Mouse (Mus musculus) MEL (cell line): ENCODE results near the gene Arhgap45. TPM values are rescaled to one million over a fixed set of nuclear protein-coding genes. Genes with fewer than 3 reads are reported as not detected.
"Not testable (repeated sequence)": the region's sequence is repeated elsewhere in the genome, so short reads cannot be mapped to it uniquely, and the experiment has no call there.

Experiments
- DNase-seq: peaks from one replicate; pipeline ENCODE4 v3.0.0; 2011; ENCODE audit warnings: low read depth, low spot score
- H3K27ac ChIP-seq: 2 replicates; pipeline ENCODE4 v1.5.1; 2012; ENCODE audit warnings: low read depth, mild to moderate bottlenecking, control low read depth, low read length, moderate library complexity; ENCODE audit not compliant: control insufficient read depth
- H3K27me3 ChIP-seq, 2 experiments: fragments of 150-350 bp in 1 of 2; sonication (generic) in 1 of 2; 2 replicates each; pipeline ENCODE4 v1.6.1; 2012; ENCODE audit warnings: low read length in 2 of 2, mild to moderate bottlenecking in 2 of 2, improper control_type of control experiment in 1 of 2, moderate library complexity in 1 of 2; ENCODE audit not compliant: insufficient read depth in 2 of 2, control insufficient read depth in 1 of 2
- H3K36me3 ChIP-seq, 2 experiments: 2 replicates each; pipeline ENCODE4 v1.6.1; 2012 to 2014; ENCODE audit warnings: low read length in 2 of 2, improper control_type of control experiment in 1 of 2, inconsistent platforms in 1 of 2, mild to moderate bottlenecking in 1 of 2; ENCODE audit not compliant: insufficient read depth in 2 of 2, control insufficient read depth in 1 of 2
- H3K4me1 ChIP-seq, 2 experiments: fragments of 150-350 bp in 1 of 2; sonication (generic) in 1 of 2; 2 replicates each; pipeline ENCODE4 v1.6.1; 2012; ENCODE audit warnings: low read length in 2 of 2, improper control_type of control experiment in 1 of 2, mild to moderate bottlenecking in 1 of 2; ENCODE audit not compliant: insufficient read depth in 2 of 2, control insufficient read depth in 1 of 2
- H3K4me3 ChIP-seq, 2 experiments: fragments of 150-350 bp in 1 of 2; sonication (generic) in 1 of 2; 2 replicates each; pipeline ENCODE4 v1.5.1; 2012; ENCODE audit warnings: low read depth in 2 of 2, low read length in 2 of 2, mild to moderate bottlenecking in 2 of 2, moderate library complexity in 2 of 2, control low read depth in 1 of 2, improper control_type of control experiment in 1 of 2; ENCODE audit not compliant: control insufficient read depth in 1 of 2, insufficient read depth in 1 of 2
- H3K79me2 ChIP-seq: 2 replicates; pipeline ENCODE4 v1.6.1; 2012; ENCODE audit warnings: mild to moderate bottlenecking, low read length, moderate library complexity; ENCODE audit not compliant: control insufficient read depth, poor library complexity, insufficient read depth
- H3K9ac ChIP-seq: 2 replicates; pipeline ENCODE4 v1.6.1; 2012; ENCODE audit warnings: low read depth, mild to moderate bottlenecking, control low read depth, low read length, moderate library complexity; ENCODE audit not compliant: control insufficient read depth, poor library complexity, severe bottlenecking
- H3K9me3 ChIP-seq: fragments of 150-350 bp; sonication (generic); replicated peaks from 2 replicates; pipeline ENCODE4 v1.6.1; 2012; ENCODE audit warnings: mild to moderate bottlenecking, low read length, improper control_type of control experiment, moderate library complexity; ENCODE audit not compliant: insufficient read depth
- CTCF ChIP-seq, 3 experiments: IDR thresholded peaks in 2 of 3; conservative IDR thresholded peaks in 1 of 3; 2 replicates each; pipeline ENCODE4 v1.5.1; 2011 to 2012; ENCODE audit warnings: low read length in 3 of 3, low read depth in 2 of 3, mild to moderate bottlenecking in 2 of 3, improper control_type of control experiment in 1 of 3, inconsistent platforms in 1 of 3, mixed read lengths in 1 of 3, moderate library complexity in 1 of 3; ENCODE audit not compliant: control insufficient read depth in 1 of 3, insufficient read depth in 1 of 3, poor library complexity in 1 of 3, severe bottlenecking in 1 of 3
- E2F4 ChIP-seq: IDR thresholded peaks from 2 replicates; pipeline ENCODE4 v1.6.1; 2011; ENCODE audit warnings: low read depth, low read length, improper control_type of control experiment, borderline replicate concordance
- ELF1 ChIP-seq: IDR thresholded peaks from 2 replicates; pipeline ENCODE4 v1.6.1; 2014; ENCODE audit warnings: low read depth, mild to moderate bottlenecking, inconsistent platforms, low read length, improper control_type of control experiment, moderate library complexity
- ETS1 ChIP-seq: IDR thresholded peaks from 2 replicates; pipeline ENCODE4 v1.6.1; 2012; ENCODE audit warnings: low read depth, mild to moderate bottlenecking, inconsistent platforms, low read length, improper control_type of control experiment, moderate library complexity
- JUND ChIP-seq: IDR thresholded peaks from 2 replicates; pipeline ENCODE4 v1.6.1; 2011; ENCODE audit warnings: low read depth, mild to moderate bottlenecking, improper control_type of control experiment, low read length
- KAT2A ChIP-seq: conservative IDR thresholded peaks from 2 replicates; pipeline ENCODE4 v1.6.1; 2012; ENCODE audit warnings: low read depth, low read length, improper control_type of control experiment, inconsistent platforms
- MAX ChIP-seq: IDR thresholded peaks from 2 replicates; pipeline ENCODE4 v1.6.1; 2011; ENCODE audit warnings: low read length, improper control_type of control experiment
- MAZ ChIP-seq: IDR thresholded peaks from 2 replicates; pipeline ENCODE4 v1.6.1; 2012; ENCODE audit warnings: low read depth, mild to moderate bottlenecking, inconsistent platforms, low read length, improper control_type of control experiment
- MEF2A ChIP-seq: IDR thresholded peaks from 2 replicates; pipeline ENCODE4 v1.6.1; 2014; ENCODE audit warnings: low read depth, mild to moderate bottlenecking, inconsistent platforms, low read length, improper control_type of control experiment; ENCODE audit not compliant: poor library complexity, insufficient replicate concordance, severe bottlenecking; ENCODE audit errors: extremely low read depth
- MXI1 ChIP-seq: IDR thresholded peaks from 2 replicates; pipeline ENCODE4 v1.6.1; 2011; ENCODE audit warnings: mild to moderate bottlenecking, low read depth, low read length, improper control_type of control experiment
- NELFE ChIP-seq: IDR thresholded peaks from 2 replicates; pipeline ENCODE4 v1.6.1; 2011; ENCODE audit warnings: low read depth, low read length, improper control_type of control experiment
- POLR2A ChIP-seq, 2 experiments: IDR thresholded peaks; 2 replicates each; pipeline ENCODE4 v1.6.1; 2011 to 2012; ENCODE audit warnings: low read length in 2 of 2, mild to moderate bottlenecking in 2 of 2, control low read depth in 1 of 2, improper control_type of control experiment in 1 of 2, low read depth in 1 of 2, moderate library complexity in 1 of 2; ENCODE audit not compliant: control insufficient read depth in 1 of 2, insufficient read depth in 1 of 2, poor library complexity in 1 of 2
- SIN3A ChIP-seq: IDR thresholded peaks from 2 replicates; pipeline ENCODE4 v1.6.1; 2012; ENCODE audit warnings: low read length, improper control_type of control experiment, inconsistent platforms
- TBP ChIP-seq: IDR thresholded peaks from 2 replicates; pipeline ENCODE4 v1.8.0; 2011; ENCODE audit warnings: low read depth, low read length, improper control_type of control experiment
- USF1 ChIP-seq: IDR thresholded peaks from 2 replicates; pipeline ENCODE4 v1.6.1; 2014; ENCODE audit warnings: low read depth, mild to moderate bottlenecking, inconsistent platforms, low read length, improper control_type of control experiment, moderate library complexity
- USF2 ChIP-seq, 2 experiments: IDR thresholded peaks; 2 replicates each; pipeline ENCODE4 v1.6.1; 2011 to 2012; ENCODE audit warnings: improper control_type of control experiment in 2 of 2, low read length in 2 of 2, borderline replicate concordance in 1 of 2, inconsistent platforms in 1 of 2, low read depth in 1 of 2, mild to moderate bottlenecking in 1 of 2; ENCODE audit not compliant: insufficient read depth in 1 of 2
- ZC3H11A ChIP-seq: IDR thresholded peaks from 2 replicates; pipeline ENCODE4 v1.6.1; 2012; ENCODE audit warnings: low read depth, mild to moderate bottlenecking, inconsistent platforms, low read length, improper control_type of control experiment
- ZMIZ1 ChIP-seq: IDR thresholded peaks from 2 replicates; pipeline ENCODE4 v1.6.1; 2012; ENCODE audit warnings: low read depth, mild to moderate bottlenecking, inconsistent platforms, low read length, improper control_type of control experiment, moderate library complexity
- ZNF384 ChIP-seq: IDR thresholded peaks from 2 replicates; pipeline ENCODE4 v1.6.1; 2012; ENCODE audit warnings: low read depth, mild to moderate bottlenecking, inconsistent platforms, low read length, improper control_type of control experiment
- polyA plus RNA-seq, 2 experiments: library from polyadenylated mRNA; stranded (reverse) in 1 of 2; unstranded in 1 of 2; fragments of >175 nt in 1 of 2; fragments of >200 nt in 1 of 2; gene quantifications; 2 replicates each; pipeline versions ENCODE4 v1.2.1 to v1.2.4; 2012; ENCODE audit warnings: low replicate concordance in 2 of 2, low read depth in 1 of 2; ENCODE audit not compliant: insufficient read length in 2 of 2, insufficient read depth in 1 of 2, missing spikeins in 1 of 2
- total RNA-seq: library from RNA; depleted of rRNA; stranded (reverse); fragments of 300-350 nt; gene quantifications from 2 replicates; pipeline ENCODE4 v1.2.3, GENCODE M21; 2012

The Arhgap45 gene
- total and polyA plus RNA-seq, 3 experiments, result 26.2 to 53.6 TPM; not detected in 1

GRCm38 (mm10) chr10:80039559-80039979 lies 23.1 kb downstream of the Arhgap45 start, which contains the start of gene Polr2e (continued):
- TF ChIP-seq ETS1, result no peak; the same call in 1 of the 2 replicates
- TF ChIP-seq USF1, result no peak

GRCm38 (mm10) chr10:80041409-80042060 lies 25.1 kb downstream of the Arhgap45 start:
- H3K4me1 ChIP-seq, H3K27me3 ChIP-seq, H3K9me3 ChIP-seq, H3K27ac ChIP-seq, H3K36me3 ChIP-seq, H3K9ac ChIP-seq: not testable (repeated sequence)
- peaks cover 19% of the 10 kb centered on the region for H3K79me2 ChIP-seq
- peak; percentile 88 for TF ChIP-seq TBP
- TF ChIP-seq, all 39 proteins: peak for 1; not testable (repeated sequence) for 38
- not testable (repeated sequence) for H3K4me3 ChIP-seq, DNase-seq

- no peak overlapping the region for H3K4me3 ChIP-seq
- H3K36me3 ChIP-seq, result peaks cover 0 to 17% of the 10 kb centered on the region in 2 experiments; a peak in 2 of 4 replicates
- no peak overlapping the region for H3K27ac ChIP-seq
- H3K4me1 ChIP-seq, result peaks cover 8 to 18% of the 10 kb centered on the region in 2 experiments
- no peak for TF ChIP-seq ZMIZ1
- TF ChIP-seq JUND, result no peak
- TF ChIP-seq NELFE, result no peak
- no peak for TF ChIP-seq MAX
- TF ChIP-seq CTCF (IDR thresholded peaks at IDR 0.05 in 2 of 3, conservative IDR thresholded peaks at IDR 0.05 in 1 of 3; ENCODE audit: control insufficient read depth in 1 of 3, insufficient read depth in 1 of 3, low read depth in 2 of 3, low read length in 3 of 3, poor library complexity in 1 of 3, severe bottlenecking in 1 of 3), result no peak
- TF ChIP-seq POLR2A (IDR thresholded peaks at IDR 0.05; ENCODE audit: control insufficient read depth in 1 of 2, insufficient read depth in 1 of 2, low read depth in 1 of 2, low read length in 2 of 2, poor library complexity in 1 of 2), result no peak
- no peak for TF ChIP-seq E2F4
- TF ChIP-seq SIN3A, result no peak
- no peak for TF ChIP-seq MAZ
- TF ChIP-seq ZNF384, result no peak
- TF ChIP-seq ELF1, result no peak
- no peak for TF ChIP-seq MEF2A
- no peak for TF ChIP-seq TBP
- no peak for TF ChIP-seq ZC3H11A
- no peak for TF ChIP-seq USF2 (IDR thresholded peaks at IDR 0.05; ENCODE audit: borderline replicate concordance in 1 of 2, insufficient read depth in 1 of 2, low read depth in 1 of 2, low read length in 2 of 2)
- no peak for TF ChIP-seq MXI1
- no peak for TF ChIP-seq KAT2A
- TF ChIP-seq, all 39 proteins: peak for 0
- H3K79me2 ChIP-seq, result peaks cover 4% of the 10 kb centered on the region
- no peaks in the 10 kb centered on the region for H3K9me3 ChIP-seq
- H3K9ac ChIP-seq, result no peak overlapping the region
- no peak for DNase-seq
- H3K27me3 ChIP-seq, result no peaks in the 10 kb centered on the region
Observed at GRCm38 (mm10) chr10:80044087-80044486, 27.6 kb downstream of the Arhgap45 start.
